Mouse (Mus musculus) left cerebral cortex, adult 11 months (tissue): ENCODE results near the gene Dcaf4.

Experiments used
- DNase-seq: peaks from one replicate; pipeline ENCODE4 v3.0.0; 2022; ENCODE audit warnings: low spot score

The Dcaf4 gene

GRCm38 (mm10) chr12:83520311-83520890 lies at the start of gene Dcaf4:
Gene Dcaf4, plus strand, starts transcription at chr12:83520466.
- DNase-seq = peak; percentile 93

- DNase-seq = no peak
Measured at GRCm38 (mm10) chr12:83471760-83472159, 48.5 kb upstream of the Dcaf4 start.

- DNase-seq = no peak
Measured at GRCm38 (mm10) chr12:83473987-83474600, 46.2 kb upstream of the Dcaf4 start.

- DNase-seq = no peak
Measured at GRCm38 (mm10) chr12:83475419-83475818, 44.8 kb upstream of the Dcaf4 start.

GRCm38 (mm10) chr12:83476277-83476676 lies 44.0 kb upstream of the Dcaf4 start:
- DNase-seq = no peak

- DNase-seq = no peak
Measured at GRCm38 (mm10) chr12:83479140-83479539, 41.1 kb upstream of the Dcaf4 start.

- no peak for DNase-seq
Measured at GRCm38 (mm10) chr12:83479818-83480401, 40.4 kb upstream of the Dcaf4 start.

- DNase-seq = no peak
Measured at GRCm38 (mm10) chr12:83481439-83481838, 38.8 kb upstream of the Dcaf4 start.

- no peak for DNase-seq
Measured at GRCm38 (mm10) chr12:83483653-83484052, 36.6 kb upstream of the Dcaf4 start.

- DNase-seq = no peak
Measured at GRCm38 (mm10) chr12:83484855-83485745, 35.2 kb upstream of the Dcaf4 start.

- peak; percentile 26 for DNase-seq
Measured at GRCm38 (mm10) chr12:83485911-83486670, 34.2 kb upstream of the Dcaf4 start.

GRCm38 (mm10) chr12:83486671-83487461 lies 33.4 kb upstream of the Dcaf4 start:
- DNase-seq = no peak

GRCm38 (mm10) chr12:83487476-83487991 lies 32.7 kb upstream of the Dcaf4 start, which contains the start of gene Dpf3:
Gene Dpf3, minus strand, starts transcription at chr12:83487716.
- peak; percentile 89 for DNase-seq

- no peak for DNase-seq
Measured at GRCm38 (mm10) chr12:83488211-83488941, 31.9 kb upstream of the Dcaf4 start.

GRCm38 (mm10) chr12:83489748-83490147 lies 30.5 kb upstream of the Dcaf4 start:
- DNase-seq = no peak

GRCm38 (mm10) chr12:83491609-83492008 lies 28.7 kb upstream of the Dcaf4 start:
- DNase-seq = no peak

- DNase-seq = no peak
Measured at GRCm38 (mm10) chr12:83492808-83493207, 27.5 kb upstream of the Dcaf4 start.

- no peak for DNase-seq
Measured at GRCm38 (mm10) chr12:83494196-83494595, 26.1 kb upstream of the Dcaf4 start.

- no peak for DNase-seq
Measured at GRCm38 (mm10) chr12:83495248-83495960, 24.9 kb upstream of the Dcaf4 start.
